Mouse (Mus musculus) stomach, postnatal 0 days (tissue): ENCODE data around the gene Nudcd3.

Experiments used
- CTCF ChIP-seq: IDR thresholded peaks from 2 replicates; pipeline ENCODE4 v1.5.1; 2016; ENCODE audit warnings: antibody characterized with exemption, low read depth, mild to moderate bottlenecking, moderate library complexity
- EP300 ChIP-seq: optimal IDR thresholded peaks from 2 replicates; pipeline ENCODE3; 2016; ENCODE audit warnings: antibody characterized with exemption

GRCm38 (mm10) chr11:6108296-6108695, 91.9 kb downstream of the Nudcd3 start:
- TF ChIP-seq CTCF (no peak), EP300 (no peak)
